Mouse (Mus musculus) kidney, adult 2 months (tissue): ENCODE measurements around the gene Prdx6. TPM values are rescaled to one million over a fixed set of nuclear protein-coding genes. Genes with fewer than 3 reads are reported as not detected.

Experiments used
- DNase-seq: peaks from one replicate; pipeline ENCODE4 v3.0.0; 2021
- H3K27ac ChIP-seq: fragments of 200-500 bp; 2 replicates; pipeline ENCODE4 v1.5.1; 2012; ENCODE audit warnings: low read depth, low read length, control low read depth, inconsistent platforms; ENCODE audit not compliant: insufficient read depth
- H3K27me3 ChIP-seq: fragments of 200-500 bp; replicated peaks from 2 replicates; pipeline ENCODE4 v1.6.1; 2012; ENCODE audit warnings: mild to moderate bottlenecking, moderate library complexity, low read length, inconsistent platforms; ENCODE audit not compliant: control insufficient read depth, insufficient read depth
- H3K36me3 ChIP-seq: fragments of 200-500 bp; 2 replicates; pipeline ENCODE4 v1.6.1; 2012; ENCODE audit warnings: mild to moderate bottlenecking, moderate library complexity, low read length, inconsistent platforms; ENCODE audit not compliant: control insufficient read depth, insufficient read depth
- H3K4me1 ChIP-seq: fragments of 200-500 bp; 2 replicates; pipeline ENCODE4 v1.6.1; 2011; ENCODE audit warnings: low read length; ENCODE audit not compliant: control insufficient read depth, insufficient read depth
- H3K4me3 ChIP-seq: fragments of 200-500 bp; 2 replicates; pipeline ENCODE4 v1.5.1; 2011; ENCODE audit warnings: mild to moderate bottlenecking, low read depth, low read length, control low read depth; ENCODE audit not compliant: insufficient read depth
- CTCF ChIP-seq: fragments of 200-500 bp; conservative IDR thresholded peaks from 2 replicates; pipeline ENCODE4 v1.5.1; 2011; ENCODE audit warnings: low read depth, mild to moderate bottlenecking, control low read depth, low read length, moderate library complexity, mixed read lengths; ENCODE audit not compliant: insufficient read depth, insufficient read length
- POLR2A ChIP-seq: fragments of 200-500 bp; IDR thresholded peaks from one replicate; pipeline ENCODE4 v1.6.1; 2011; ENCODE audit warnings: low read depth, low read length, control low read depth
- WGBS: fragments of 180-500 bp; shearing (Covaris S2); methylation state at CpG from one replicate; pipeline ENCODE4 v1.1.7; 2018; 5-methylcytosine and 5-hydroxymethylcytosine counted together
- polyA plus RNA-seq: library from polyadenylated mRNA; depleted of rRNA; stranded (reverse); fragments of >200 nt; gene quantifications from 2 replicates; pipeline ENCODE4 v1.2.3, GENCODE M21; 2012

Prdx6 gene
- polyA plus RNA-seq, 1 experiment, result 186 TPM

DNA sequence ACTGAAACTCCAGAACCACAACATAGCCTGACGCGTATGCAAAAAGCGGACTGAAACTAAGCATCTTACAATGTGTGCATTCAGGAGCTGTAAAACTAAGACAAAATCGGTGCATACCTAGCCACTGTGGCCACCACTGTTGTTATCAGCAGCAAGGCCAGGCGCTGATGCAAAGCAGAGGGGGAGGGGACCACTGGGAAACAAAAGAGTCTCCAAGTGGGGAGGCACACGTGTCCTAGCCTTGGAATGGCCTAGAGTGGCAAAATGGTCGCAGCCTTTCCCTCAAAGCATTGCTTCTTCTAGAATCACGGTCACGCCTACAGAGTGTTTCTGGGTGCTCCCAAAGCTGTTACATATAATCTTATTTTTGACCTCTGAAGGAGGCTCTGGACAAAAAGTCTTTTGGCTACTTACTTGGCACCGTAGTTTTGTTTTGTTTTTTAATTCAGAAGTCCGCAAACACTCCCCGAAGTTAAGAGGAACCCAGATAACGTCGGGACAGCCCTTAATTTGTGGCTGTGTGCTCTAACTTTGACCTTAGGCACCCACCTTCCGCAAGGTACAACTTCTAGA, 902 bp downstream of the Prdx6 start:
- peaks cover 2% of the 10 kb centered on the region; the same call in 1 of the 2 replicates for H3K36me3 ChIP-seq
- 4% methylated on average over 15 of the region's 15 CpGs for WGBS
- peak; percentile 48 for DNase-seq
- H3K4me1 ChIP-seq, result peaks cover 25% of the 10 kb centered on the region
- TF ChIP-seq CTCF (no peak), POLR2A (no peak)
- H3K27me3 ChIP-seq, result no peaks in the 10 kb centered on the region
- H3K4me3 ChIP-seq, result peak overlapping the region; percentile 94
- peak overlapping the region; percentile 89 for H3K27ac ChIP-seq

DNA sequence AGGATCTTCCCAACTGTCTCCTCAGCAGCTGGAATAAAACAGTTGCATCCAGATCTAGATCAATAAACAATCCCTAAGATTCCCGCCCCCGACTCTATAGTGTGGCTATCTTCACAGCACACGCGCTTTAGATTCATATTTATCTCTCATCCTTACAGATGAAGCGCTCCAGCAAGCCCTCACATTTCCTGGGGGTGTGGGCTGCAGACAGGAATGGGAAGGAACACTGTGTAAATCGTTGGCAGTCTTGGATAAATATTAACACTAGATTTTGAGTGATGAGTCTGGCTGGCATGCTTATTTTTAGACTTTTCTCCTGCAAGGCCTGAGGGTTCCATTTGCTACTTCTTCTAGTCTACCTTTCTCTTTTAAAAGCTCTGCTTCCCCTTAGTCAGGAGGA, 1.6 kb downstream of the Prdx6 start:
- no peak for TF ChIP-seq POLR2A
- no peak for TF ChIP-seq CTCF
- peak overlapping the region; percentile 89; the same call in 1 of the 2 replicates for H3K27ac ChIP-seq
- no peaks in the 10 kb centered on the region for H3K27me3 ChIP-seq
- DNase-seq, result peak; percentile 76
- peaks cover 25% of the 10 kb centered on the region for H3K4me1 ChIP-seq
- H3K4me3 ChIP-seq, result peak overlapping the region; percentile 94; the same call in 1 of the 2 replicates
- WGBS, result 19% methylated on average over 6 of the region's 6 CpGs
- peaks cover 2% of the 10 kb centered on the region; the same call in 1 of the 2 replicates for H3K36me3 ChIP-seq

DNA sequence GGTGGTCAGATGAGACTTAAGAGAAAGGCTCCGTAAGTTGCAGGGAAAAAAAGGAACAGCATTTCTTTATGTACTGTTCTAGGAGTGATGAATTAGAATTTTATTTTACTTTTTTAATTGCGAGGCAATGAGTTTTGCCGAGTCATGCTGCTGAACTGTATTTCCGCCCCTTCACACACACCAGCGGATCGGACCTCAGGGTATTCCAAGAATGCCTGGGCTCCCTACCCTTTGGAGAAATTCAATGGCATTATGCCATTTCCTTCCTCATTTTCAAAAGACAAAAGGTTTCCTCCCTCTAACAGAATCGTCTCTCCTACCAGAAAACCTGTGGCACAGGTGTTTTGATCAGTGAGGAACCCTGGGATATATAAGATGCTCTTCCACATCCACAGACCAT, 2.3 kb downstream of the Prdx6 start:
- no peak for TF ChIP-seq CTCF
- no peak for TF ChIP-seq POLR2A
- DNase-seq, result peak; percentile 33
- H3K36me3 ChIP-seq, result peaks cover 4% of the 10 kb centered on the region
- 26% methylated on average over 7 of the region's 7 CpGs for WGBS
- H3K27ac ChIP-seq, result no peak overlapping the region
- no peak overlapping the region for H3K4me3 ChIP-seq
- peaks cover 25% of the 10 kb centered on the region for H3K4me1 ChIP-seq
- H3K27me3 ChIP-seq, result no peaks in the 10 kb centered on the region

DNA sequence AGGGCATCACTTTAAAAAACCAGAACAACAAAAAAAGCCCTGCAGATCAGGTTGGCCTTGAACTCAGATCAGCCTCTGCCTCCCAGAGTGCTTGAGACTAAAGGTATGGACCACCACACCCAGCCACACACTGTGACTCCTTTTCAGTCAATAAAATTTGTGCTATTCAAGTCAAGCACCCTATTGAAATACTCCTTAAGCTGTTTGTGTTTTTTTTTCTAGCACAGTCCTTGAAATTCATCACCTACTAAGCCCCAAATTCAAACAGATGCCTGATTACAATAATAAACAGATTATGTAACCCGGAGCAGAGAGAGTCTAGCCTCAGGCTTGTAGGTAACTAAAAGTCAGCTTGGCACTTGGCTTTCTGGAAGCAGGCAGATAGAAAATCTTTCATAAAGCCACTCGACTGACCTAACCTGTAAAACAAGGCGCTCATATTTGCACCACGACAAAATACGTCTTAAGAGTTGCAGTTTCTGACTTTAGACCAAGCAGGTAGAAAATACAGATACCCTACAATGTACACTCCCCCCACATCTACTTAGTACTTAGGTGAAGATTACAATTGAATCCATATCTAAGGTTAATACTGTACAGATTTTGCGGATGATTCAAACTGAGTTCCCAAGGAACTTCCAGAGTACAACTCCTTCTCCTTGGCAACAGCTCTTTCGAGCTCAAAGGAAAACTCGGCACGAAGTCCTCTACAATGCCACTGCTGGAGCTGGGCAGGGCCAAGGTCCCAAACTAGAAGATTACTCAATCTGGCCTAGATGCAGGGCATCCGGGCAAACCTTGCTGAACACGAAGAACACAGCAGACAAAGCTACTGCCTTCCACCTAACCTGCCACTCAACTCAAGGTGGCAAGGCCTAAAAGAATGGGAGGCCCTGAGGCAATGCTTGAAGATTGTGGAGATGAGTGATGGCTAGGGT, 3.1 kb downstream of the Prdx6 start:
- H3K36me3 ChIP-seq, result peaks cover 7% of the 10 kb centered on the region
- H3K4me1 ChIP-seq, result peaks cover 25% of the 10 kb centered on the region
- H3K27ac ChIP-seq, result peak overlapping the region; percentile 27; the same call in 1 of the 2 replicates
- H3K4me3 ChIP-seq, result no peak overlapping the region
- WGBS, result 62% methylated on average over 11 of the region's 11 CpGs
- no peaks in the 10 kb centered on the region for H3K27me3 ChIP-seq
- no peak for TF ChIP-seq POLR2A
- TF ChIP-seq CTCF, result no peak
- peak; percentile 88 for DNase-seq

- H3K36me3 ChIP-seq, result peaks cover 10% of the 10 kb centered on the region
- no peak overlapping the region for H3K27ac ChIP-seq
- peaks cover 25% of the 10 kb centered on the region for H3K4me1 ChIP-seq
- no peak overlapping the region for H3K4me3 ChIP-seq
- TF ChIP-seq CTCF, result no peak
- no peak for TF ChIP-seq POLR2A
- 65% methylated on average over 3 of the region's 3 CpGs for WGBS
- no peaks in the 10 kb centered on the region for H3K27me3 ChIP-seq
- peak; percentile 80 for DNase-seq
Observed at GRCm38 (mm10) chr1:161247176-161247575, 3.8 kb downstream of the Prdx6 start.

DNA sequence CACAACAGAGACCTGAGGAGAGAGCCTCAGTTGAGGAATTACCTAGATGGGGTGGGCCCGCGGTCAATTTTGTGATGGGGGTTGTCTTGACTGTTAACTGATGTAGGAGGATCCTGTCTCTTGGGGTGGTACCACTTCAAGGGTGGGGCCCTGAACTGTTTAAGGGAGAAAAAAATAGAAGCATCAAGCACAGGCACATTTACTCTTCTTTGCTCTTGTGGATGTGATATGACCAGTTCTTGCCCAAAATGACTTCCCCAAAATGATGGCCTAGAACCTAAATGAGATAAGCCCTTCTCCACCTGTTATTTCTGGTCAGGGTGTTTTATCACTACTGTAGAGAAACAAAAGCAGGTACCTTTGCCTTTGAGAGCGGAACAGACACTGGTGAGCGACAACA, 13.3 kb downstream of the Prdx6 start:
- Histone ChIP-seq H3K36me3 (peaks cover 14% of the 10 kb centered on the region), H3K27me3 (no peaks in the 10 kb centered on the region), H3K4me1 (no peaks in the 10 kb centered on the region), H3K4me3 (no peak overlapping the region), H3K27ac (no peak overlapping the region)
- no peak for DNase-seq
- TF ChIP-seq CTCF (no peak), POLR2A (no peak)
- WGBS, result over 99% methylated on average over 4 of the region's 4 CpGs

DNA sequence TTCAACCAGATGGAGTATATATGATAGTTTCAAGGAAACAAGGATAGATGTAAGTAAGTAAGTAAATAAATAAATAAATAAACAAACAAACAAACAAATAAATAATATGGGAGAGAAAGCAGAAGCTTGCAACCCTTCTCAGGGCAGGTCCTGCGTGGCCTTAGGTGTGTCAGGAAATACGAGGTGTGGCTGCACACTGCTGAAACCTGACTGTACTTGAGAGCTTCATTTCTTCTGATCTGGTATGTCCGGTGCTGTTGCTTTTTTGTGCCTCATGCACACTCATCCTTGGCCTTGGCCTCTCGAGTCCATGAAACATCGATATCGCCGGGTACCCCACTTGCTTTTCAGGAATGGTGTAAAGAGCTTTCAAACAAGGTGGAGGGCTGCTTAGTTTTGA, 13.7 kb downstream of the Prdx6 start:
- Histone ChIP-seq H3K36me3 (peaks cover 13% of the 10 kb centered on the region), H3K27me3 (no peaks in the 10 kb centered on the region), H3K27ac (no peak overlapping the region), H3K4me3 (no peak overlapping the region), H3K4me1 (no peaks in the 10 kb centered on the region)
- no peak for TF ChIP-seq CTCF
- TF ChIP-seq POLR2A, result no peak
- no peak for DNase-seq
- 97% methylated on average over 7 of the region's 7 CpGs for WGBS
